Mouse (Mus musculus): ENCODE data around the gene Kcnh8. TPM values are rescaled to one million over a fixed set of nuclear protein-coding genes. Genes with fewer than 3 reads are reported as not detected.

Kcnh8 gene
- polyA plus RNA-seq, 1 experiment from 2014 or later = not detected

- Histone ChIP-seq H3K4me2 (ENCODE audit: low read depth, severe bottlenecking) (no peak overlapping the region), H3K4me3 (ENCODE audit: low read depth, low read length) (no peak overlapping the region), H3K27me3 (ENCODE audit: control insufficient read depth, insufficient read depth, low read length) (no peaks in the 10 kb centered on the region), H3K4me1 (ENCODE audit: control insufficient read depth, insufficient read depth, low read length) (no peaks in the 10 kb centered on the region), H3K36me3 (ENCODE audit: control insufficient read depth, insufficient read depth, low read length) (no peaks in the 10 kb centered on the region), H3K27ac (replicated peaks; ENCODE audit: low read depth, low read length) (no peak overlapping the region), H3K9me3 (ENCODE audit: control insufficient read depth, low read length) (no peaks in the 10 kb centered on the region), H3K9ac (ENCODE audit: low read length) (no peak overlapping the region)
- 81% methylated on average over 2 of the region's 2 CpGs for WGBS
- DNase-seq (ENCODE audit: low spot score) = no peak
- no peak for ATAC-seq (ENCODE audit: insufficient number of reproducible peaks, low FRiP score, low TSS enrichment, low read depth)
Measured at GRCm38 (mm10) chr17:52728806-52729205, 126.3 kb downstream of the Kcnh8 start.

DNA sequence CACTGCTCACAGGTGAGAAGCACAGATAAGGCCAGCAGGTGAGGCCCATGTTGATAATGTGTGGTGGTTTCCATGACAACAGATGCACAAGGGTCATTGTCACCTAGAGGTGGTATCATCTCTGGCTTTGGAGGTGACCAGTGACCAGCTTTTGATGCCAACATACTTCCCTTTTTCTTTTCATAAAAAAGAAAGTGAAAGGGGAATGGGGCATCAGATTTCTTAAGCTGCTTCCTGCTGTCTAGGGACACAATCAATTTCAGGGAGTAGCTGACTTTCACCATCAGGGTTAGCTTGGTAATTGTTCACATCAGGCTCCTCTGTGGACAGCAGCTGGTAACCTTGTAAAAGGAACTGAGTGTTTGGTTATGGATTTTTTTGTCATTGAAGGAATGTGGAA, 135.9 kb downstream of the Kcnh8 start:
- no peak for ATAC-seq (ENCODE audit: insufficient number of reproducible peaks, low FRiP score, low TSS enrichment, low read depth)
- no peak for DNase-seq (ENCODE audit: low spot score)
- no peak overlapping the region for H3K4me2 ChIP-seq (ENCODE audit: low read depth, severe bottlenecking)
- H3K9ac ChIP-seq (ENCODE audit: low read length) = no peak overlapping the region
- no peaks in the 10 kb centered on the region for H3K36me3 ChIP-seq (ENCODE audit: control insufficient read depth, insufficient read depth, low read length)
- no peaks in the 10 kb centered on the region for H3K9me3 ChIP-seq (ENCODE audit: control insufficient read depth, low read length)
- H3K27ac ChIP-seq (replicated peaks; ENCODE audit: low read depth, low read length) = no peak overlapping the region
- no peak overlapping the region for H3K4me3 ChIP-seq (ENCODE audit: low read depth, low read length)
- H3K4me1 ChIP-seq (ENCODE audit: control insufficient read depth, insufficient read depth, low read length) = no peaks in the 10 kb centered on the region
- H3K27me3 ChIP-seq (ENCODE audit: control insufficient read depth, insufficient read depth, low read length) = no peaks in the 10 kb centered on the region

- no peak for ATAC-seq (ENCODE audit: insufficient number of reproducible peaks, low FRiP score, low TSS enrichment, low read depth)
- Histone ChIP-seq H3K9me3 (ENCODE audit: control insufficient read depth, low read length) (no peaks in the 10 kb centered on the region), H3K9ac (ENCODE audit: low read length) (no peak overlapping the region), H3K4me1 (ENCODE audit: control insufficient read depth, insufficient read depth, low read length) (no peaks in the 10 kb centered on the region), H3K4me2 (ENCODE audit: low read depth, severe bottlenecking) (no peak overlapping the region), H3K27me3 (ENCODE audit: control insufficient read depth, insufficient read depth, low read length) (no peaks in the 10 kb centered on the region), H3K4me3 (ENCODE audit: low read depth, low read length) (no peak overlapping the region), H3K27ac (replicated peaks; ENCODE audit: low read depth, low read length) (no peak overlapping the region), H3K36me3 (ENCODE audit: control insufficient read depth, insufficient read depth, low read length) (no peaks in the 10 kb centered on the region)
- WGBS = 76% methylated on average over 3 of the region's 3 CpGs
- DNase-seq (ENCODE audit: low spot score) = no peak
Measured at GRCm38 (mm10) chr17:52788151-52788550, 185.6 kb downstream of the Kcnh8 start.

DNA sequence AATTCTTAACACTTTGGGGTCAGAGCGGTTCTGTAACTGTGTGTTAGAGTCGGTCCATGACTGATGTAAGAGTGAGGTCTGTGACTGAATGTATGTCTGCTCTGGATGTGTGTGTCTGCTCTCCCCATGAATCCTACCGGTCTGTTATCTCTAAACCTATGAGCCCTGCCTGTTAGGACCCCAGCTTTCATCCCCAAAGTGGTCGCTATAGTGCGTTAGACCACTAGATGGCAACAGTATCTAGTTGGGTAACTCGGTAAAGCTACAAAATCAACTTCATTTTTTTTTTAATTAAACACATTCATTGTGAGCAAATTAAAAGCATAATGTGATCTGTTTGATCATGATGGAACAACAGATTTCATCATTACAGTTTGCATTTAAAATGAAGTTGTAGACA, 202.0 kb downstream of the Kcnh8 start:
- Histone ChIP-seq H3K4me3 (ENCODE audit: low read depth, low read length) (no peak overlapping the region), H3K9me3 (ENCODE audit: control insufficient read depth, low read length) (no peaks in the 10 kb centered on the region), H3K27ac (replicated peaks; ENCODE audit: low read depth, low read length) (no peak overlapping the region), H3K9ac (ENCODE audit: low read length) (no peak overlapping the region), H3K36me3 (ENCODE audit: control insufficient read depth, insufficient read depth, low read length) (no peaks in the 10 kb centered on the region), H3K27me3 (ENCODE audit: control insufficient read depth, insufficient read depth, low read length) (no peaks in the 10 kb centered on the region), H3K4me1 (ENCODE audit: control insufficient read depth, insufficient read depth, low read length) (no peaks in the 10 kb centered on the region), H3K4me2 (ENCODE audit: low read depth, severe bottlenecking) (no peak overlapping the region)
- no peak for DNase-seq (ENCODE audit: low spot score)
- 55% methylated on average over 6 of the region's 6 CpGs for WGBS
- no peak for ATAC-seq (ENCODE audit: insufficient number of reproducible peaks, low FRiP score, low TSS enrichment, low read depth)

DNA sequence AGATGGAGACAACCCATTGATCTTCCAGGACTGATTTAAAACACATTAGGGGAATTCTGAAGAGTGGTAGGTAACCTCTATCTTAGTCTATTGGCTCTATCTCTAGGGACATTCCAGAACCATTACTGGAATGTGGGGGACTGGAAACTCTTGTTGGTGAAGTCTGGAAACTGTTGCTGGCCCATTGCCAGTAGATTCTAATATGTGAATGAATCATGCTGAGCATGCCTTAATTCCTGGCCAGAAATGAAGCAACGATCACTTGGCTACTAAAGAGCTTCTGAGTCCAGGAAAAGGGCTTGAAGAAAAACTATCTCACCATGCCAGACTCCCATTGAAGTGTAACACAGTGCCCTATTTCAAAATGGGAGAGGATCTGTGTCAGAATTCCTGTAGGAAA, 208.3 kb downstream of the Kcnh8 start:
- no peaks in the 10 kb centered on the region for H3K9me3 ChIP-seq (ENCODE audit: control insufficient read depth, low read length)
- DNase-seq (ENCODE audit: low spot score) (no peak), ATAC-seq (ENCODE audit: insufficient number of reproducible peaks, low FRiP score, low TSS enrichment, low read depth) (no peak)
- no peak overlapping the region for H3K9ac ChIP-seq (ENCODE audit: low read length)
- WGBS = 88% methylated on average over 1 of the region's 1 CpGs
- no peak overlapping the region for H3K4me2 ChIP-seq (ENCODE audit: low read depth, severe bottlenecking)
- no peak overlapping the region for H3K27ac ChIP-seq (replicated peaks; ENCODE audit: low read depth, low read length)
- H3K36me3 ChIP-seq (ENCODE audit: control insufficient read depth, insufficient read depth, low read length) = no peaks in the 10 kb centered on the region
- H3K4me3 ChIP-seq (ENCODE audit: low read depth, low read length) = no peak overlapping the region
- H3K4me1 ChIP-seq (ENCODE audit: control insufficient read depth, insufficient read depth, low read length) = no peaks in the 10 kb centered on the region
- H3K27me3 ChIP-seq (ENCODE audit: control insufficient read depth, insufficient read depth, low read length) = no peaks in the 10 kb centered on the region

GRCm38 (mm10) chr17:52819007-52819406, 216.5 kb downstream of the Kcnh8 start:
- H3K9me3 ChIP-seq (ENCODE audit: control insufficient read depth, low read length) = no peaks in the 10 kb centered on the region
- H3K27me3 ChIP-seq (ENCODE audit: control insufficient read depth, insufficient read depth, low read length) = no peaks in the 10 kb centered on the region
- DNase-seq (ENCODE audit: low spot score) (no peak), ATAC-seq (ENCODE audit: insufficient number of reproducible peaks, low FRiP score, low TSS enrichment, low read depth) (no peak)
- no peak overlapping the region for H3K27ac ChIP-seq (replicated peaks; ENCODE audit: low read depth, low read length)
- 95% methylated on average over 1 of the region's 1 CpGs for WGBS
- no peak overlapping the region for H3K4me3 ChIP-seq (ENCODE audit: low read depth, low read length)
- no peak overlapping the region for H3K4me2 ChIP-seq (ENCODE audit: low read depth, severe bottlenecking)
- no peaks in the 10 kb centered on the region for H3K36me3 ChIP-seq (ENCODE audit: control insufficient read depth, insufficient read depth, low read length)
- no peaks in the 10 kb centered on the region for H3K4me1 ChIP-seq (ENCODE audit: control insufficient read depth, insufficient read depth, low read length)
- H3K9ac ChIP-seq (ENCODE audit: low read length) = no peak overlapping the region

- WGBS = 97% methylated on average over 4 of the region's 4 CpGs
- DNase-seq (ENCODE audit: low spot score) = no peak
Measured at GRCm38 (mm10) chr17:52829678-52830077, 227.2 kb downstream of the Kcnh8 start.

DNA sequence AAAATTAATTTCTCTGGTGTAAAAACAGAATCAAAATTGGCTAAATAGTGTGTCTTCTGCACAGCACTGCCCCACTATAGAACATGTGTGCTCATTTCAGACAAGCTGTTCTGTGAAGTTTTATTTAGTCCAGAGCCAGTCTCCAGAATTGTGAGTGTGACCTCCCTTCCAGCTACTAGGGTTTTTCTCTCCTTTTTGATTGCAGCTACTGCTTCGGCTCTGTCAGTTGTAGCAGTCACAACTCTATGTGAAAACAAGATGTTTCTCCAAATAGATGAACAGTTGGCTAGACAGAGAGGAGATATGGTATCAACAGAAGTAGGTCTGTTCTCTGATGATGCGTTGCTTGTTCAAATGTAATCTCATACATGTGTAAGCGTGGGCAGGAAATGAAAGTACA, 270.7 kb downstream of the Kcnh8 start:
- Histone ChIP-seq H3K4me1 (ENCODE audit: control insufficient read depth, insufficient read depth, low read length) (no peaks in the 10 kb centered on the region), H3K27ac (replicated peaks; ENCODE audit: low read depth, low read length) (no peak overlapping the region), H3K27me3 (ENCODE audit: control insufficient read depth, insufficient read depth, low read length) (no peaks in the 10 kb centered on the region), H3K9me3 (ENCODE audit: control insufficient read depth, low read length) (no peaks in the 10 kb centered on the region), H3K36me3 (ENCODE audit: control insufficient read depth, insufficient read depth, low read length) (no peaks in the 10 kb centered on the region), H3K4me2 (ENCODE audit: low read depth, severe bottlenecking) (no peak overlapping the region), H3K9ac (ENCODE audit: low read length) (no peak overlapping the region), H3K4me3 (ENCODE audit: low read depth, low read length) (no peak overlapping the region)
- DNase-seq (ENCODE audit: low spot score) = no peak
- WGBS = 84% methylated on average over 3 of the region's 3 CpGs
- ATAC-seq (ENCODE audit: insufficient number of reproducible peaks, low FRiP score, low TSS enrichment, low read depth) = no peak

More at GRCm38 (mm10) chr17:52829678-52830077, 227.2 kb downstream of the Kcnh8 start:
- Histone ChIP-seq H3K4me2 (ENCODE audit: low read depth, severe bottlenecking) (no peak overlapping the region), H3K9me3 (ENCODE audit: control insufficient read depth, low read length) (no peaks in the 10 kb centered on the region), H3K4me3 (ENCODE audit: low read depth, low read length) (no peak overlapping the region), H3K4me1 (ENCODE audit: control insufficient read depth, insufficient read depth, low read length) (no peaks in the 10 kb centered on the region), H3K27ac (replicated peaks; ENCODE audit: low read depth, low read length) (no peak overlapping the region), H3K9ac (ENCODE audit: low read length) (no peak overlapping the region), H3K36me3 (ENCODE audit: control insufficient read depth, insufficient read depth, low read length) (no peaks in the 10 kb centered on the region), H3K27me3 (ENCODE audit: control insufficient read depth, insufficient read depth, low read length) (no peaks in the 10 kb centered on the region)
- no peak for ATAC-seq (ENCODE audit: insufficient number of reproducible peaks, low FRiP score, low TSS enrichment, low read depth)

GRCm38 (mm10) chr17:52878964-52879363, 276.5 kb downstream of the Kcnh8 start:
- no peak for ATAC-seq (ENCODE audit: insufficient number of reproducible peaks, low FRiP score, low TSS enrichment, low read depth)
- H3K4me1 ChIP-seq (ENCODE audit: control insufficient read depth, insufficient read depth, low read length) = no peaks in the 10 kb centered on the region
- DNase-seq (ENCODE audit: low spot score) = no peak
- H3K4me3 ChIP-seq (ENCODE audit: low read depth, low read length) = no peak overlapping the region
- H3K27ac ChIP-seq (replicated peaks; ENCODE audit: low read depth, low read length) = no peak overlapping the region
- H3K27me3 ChIP-seq (ENCODE audit: control insufficient read depth, insufficient read depth, low read length) = no peaks in the 10 kb centered on the region
- H3K9ac ChIP-seq (ENCODE audit: low read length) = no peak overlapping the region
- H3K36me3 ChIP-seq (ENCODE audit: control insufficient read depth, insufficient read depth, low read length) = no peaks in the 10 kb centered on the region
- H3K4me2 ChIP-seq (ENCODE audit: low read depth, severe bottlenecking) = no peak overlapping the region
- no peaks in the 10 kb centered on the region for H3K9me3 ChIP-seq (ENCODE audit: control insufficient read depth, low read length)
- WGBS = 53% methylated on average over 1 of the region's 1 CpGs

All from limb, embryonic 11.5 days (tissue).